Mouse (Mus musculus) forelimb bud, embryonic 11.5 days (tissue): ENCODE measurements at regions not wholly inside any gene's neighbourhood (a gene's known extent, or its start where the extent isn't known, plus 50 kb on each side); places are given as distances from the start of the nearest gene placed in this dataset.

ENCODE experiments used
- DNase-seq: peaks from one replicate; pipeline ENCODE4 v3.0.0-alpha.2; 2012; ENCODE audit warnings: low read depth, low spot score

DNA sequence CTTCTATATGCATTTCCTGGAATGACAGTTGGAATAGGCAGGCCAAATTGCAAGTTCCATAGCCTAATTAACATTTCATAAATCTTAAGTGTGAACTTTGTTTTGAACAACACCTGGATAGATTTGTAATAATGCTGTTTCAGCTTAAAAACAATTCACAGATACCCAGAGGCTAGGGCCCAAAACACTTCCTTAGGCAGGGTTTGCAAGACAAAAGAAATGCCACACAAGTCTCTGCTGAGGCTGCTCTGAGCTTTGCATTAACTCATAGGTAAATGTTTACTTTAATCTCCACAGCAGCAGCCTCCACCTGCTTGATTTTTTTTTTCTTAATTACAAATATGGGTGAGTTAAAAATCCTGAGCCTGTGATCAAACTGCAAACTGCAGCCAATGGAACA, 118.4 kb downstream of the Gnat3 start:
- DNase-seq, result no peak

- DNase-seq, result peak; percentile 2
Observed at GRCm38 (mm10) chr5:18082219-18082618, 119.9 kb downstream of the Gnat3 start.

DNA sequence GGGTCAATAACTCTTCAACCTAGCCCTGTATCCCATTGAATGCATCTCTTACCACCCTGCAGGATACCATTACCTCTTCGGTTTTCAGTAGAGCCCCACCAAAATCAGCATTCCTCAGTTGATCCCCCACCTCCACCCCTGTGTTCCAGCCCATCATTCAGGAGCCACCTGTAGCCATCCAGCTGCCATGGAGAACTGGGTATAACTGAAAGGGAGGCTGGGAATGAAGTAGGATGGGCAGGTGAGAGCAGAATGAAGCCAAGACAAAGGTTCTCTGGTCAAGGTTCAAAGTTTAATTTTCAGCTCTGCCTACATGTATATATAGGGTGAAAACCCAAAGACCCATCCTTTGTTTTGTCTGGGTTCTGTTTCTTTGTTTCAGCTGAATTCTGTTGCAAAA, 121.4 kb downstream of the Gnat3 start:
- no peak for DNase-seq

DNA sequence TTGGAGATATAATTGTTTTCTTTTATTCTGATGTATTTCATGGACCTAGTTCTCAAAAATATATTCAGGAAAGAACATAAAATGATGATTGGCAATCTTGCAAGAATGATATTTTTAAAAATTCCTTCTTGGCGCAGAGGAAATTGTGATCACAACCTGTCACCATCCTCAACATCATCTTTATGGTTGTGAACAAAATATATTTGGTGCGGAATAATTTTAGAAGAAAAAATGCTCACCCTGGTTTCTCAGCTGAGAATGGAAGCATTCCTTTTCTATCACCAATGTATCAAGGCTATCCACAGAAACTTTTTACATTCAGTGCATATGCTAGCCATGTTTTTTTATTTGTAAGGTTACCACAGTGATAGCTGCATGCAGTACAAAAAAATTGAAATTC, 123.1 kb downstream of the Gnat3 start:
- DNase-seq, result no peak

- DNase-seq, result peak; percentile 66
Observed at GRCm38 (mm10) chr5:18087919-18088445, 125.6 kb downstream of the Gnat3 start.

GRCm38 (mm10) chr5:18089956-18090355, 127.6 kb downstream of the Gnat3 start:
- DNase-seq, result peak; percentile 20

GRCm38 (mm10) chr5:18114905-18115689, 152.7 kb downstream of the Gnat3 start:
- no peak for DNase-seq

GRCm38 (mm10) chr5:18135794-18136678, 173.7 kb downstream of the Gnat3 start:
- no peak for DNase-seq

DNA sequence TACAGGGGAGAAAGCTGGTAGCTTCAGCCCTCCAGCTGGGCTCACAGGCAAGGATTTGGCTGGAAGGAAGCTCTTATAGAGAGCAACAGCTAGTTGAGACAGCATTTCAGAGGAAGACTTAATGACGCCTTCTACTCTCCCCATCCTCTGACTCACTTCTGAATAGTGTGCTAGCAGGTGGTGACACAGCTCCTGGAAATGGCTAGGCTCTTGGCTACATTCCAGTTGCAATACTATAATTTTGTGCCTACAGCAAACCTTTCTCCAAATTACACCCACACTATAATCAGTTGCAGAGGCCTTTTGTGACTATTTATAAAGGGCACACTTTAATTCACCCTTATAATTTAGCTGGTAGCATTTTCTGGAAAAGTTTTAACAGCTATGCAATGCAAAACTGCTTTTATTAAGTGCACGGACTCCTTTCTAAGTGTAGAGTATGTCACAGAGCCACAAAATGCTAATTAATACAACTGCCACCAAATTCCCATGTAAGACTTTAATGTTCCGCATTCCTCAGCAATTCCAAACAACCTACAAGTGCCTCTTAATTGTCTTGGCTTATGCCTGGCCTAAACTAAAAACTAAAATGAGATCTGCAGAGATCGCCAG, 175.2 kb downstream of the Gnat3 start:
- DNase-seq, result peak; percentile 8

DNA sequence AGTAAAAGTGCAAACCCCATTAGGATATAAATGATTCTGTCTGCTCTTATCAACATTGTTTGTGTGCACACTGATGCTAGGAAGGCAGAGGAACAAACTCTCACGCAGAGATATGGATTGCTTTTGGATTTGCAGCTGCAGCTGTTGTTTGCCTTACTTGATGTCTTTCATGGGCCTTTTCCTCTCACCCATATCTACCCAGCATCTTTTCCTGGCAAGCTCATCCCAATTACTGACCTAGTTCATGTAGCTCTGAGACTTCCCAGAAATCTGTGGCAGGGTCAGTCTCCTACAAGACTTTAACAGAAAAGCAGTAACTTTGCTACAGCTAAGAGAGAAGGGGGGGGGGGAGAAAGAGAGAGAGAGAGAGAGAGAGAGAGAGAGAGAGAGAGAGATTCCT, 189.9 kb downstream of the Gnat3 start:
- no peak for DNase-seq

- no peak for DNase-seq
Observed at GRCm38 (mm10) chr5:18153703-18154102, 191.4 kb downstream of the Gnat3 start.

DNA sequence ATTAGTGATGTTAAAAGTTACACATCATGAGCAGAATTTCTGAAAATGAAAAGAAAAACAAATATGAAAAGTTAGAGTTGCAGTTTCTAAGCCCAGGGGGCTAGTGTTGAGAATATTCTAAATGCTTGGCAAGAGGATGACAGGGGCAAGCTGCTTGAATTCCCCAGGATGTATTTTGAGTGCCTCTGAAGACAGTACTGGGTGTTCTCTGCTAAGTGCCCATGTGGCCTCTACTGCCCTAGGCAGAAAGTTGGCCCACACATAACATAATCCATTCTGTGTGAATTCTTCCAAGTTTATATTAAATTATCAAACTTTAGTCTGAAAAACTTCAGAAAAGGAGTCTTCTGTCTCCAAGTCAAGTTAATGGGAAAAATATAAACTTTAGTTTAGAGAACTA, 196.6 kb downstream of the Gnai1 start:
- DNase-seq, result no peak

DNA sequence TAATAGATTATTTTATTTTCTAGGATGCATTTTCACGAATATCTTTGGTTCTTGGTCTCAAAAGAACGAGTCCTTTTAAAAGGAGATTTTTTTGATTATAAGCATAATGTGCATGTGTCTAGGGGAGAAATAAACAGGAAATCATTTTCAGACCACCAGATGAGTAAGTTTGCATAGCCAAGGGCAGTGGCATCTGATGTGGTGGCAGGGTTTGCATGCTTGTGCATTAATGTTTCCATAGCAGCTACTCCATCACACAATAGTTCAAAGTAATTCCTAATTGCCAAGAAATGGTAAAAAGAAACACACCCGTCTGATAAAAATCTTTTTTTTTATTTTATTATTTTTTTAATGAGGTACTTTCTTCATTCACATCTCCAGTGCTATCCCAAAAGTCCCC, 182.3 kb downstream of the Gnai1 start:
- DNase-seq, result no peak

- DNase-seq, result no peak
Observed at GRCm38 (mm10) chr5:18211395-18212057, 148.6 kb downstream of the Gnai1 start.
